9 mouse cellular contexts compared by ENCODE assay signal in genomic region chr5:125176370-125176766, GRCm38 (mm10). TPM values are rescaled to one million over a fixed set of nuclear protein-coding genes. Genes with fewer than 3 reads are reported as not detected.
DNase-seq lines count a peak whose midpoint lies in the region; ATAC-seq and TF ChIP-seq lines count a peak whose summit lies in the region.
"Had no signal": no experiment of that assay in that cellular context is flagged by ENCODE, and none has a peak within 500 bp of the region (broad histone marks: within the 10 kb centered on the region; RNA-seq: fewer than 3 reads in every experiment).

No protein-coding gene starts in this region.

- peak overlapping the region; percentile 85 for H3K4me3 ChIP-seq in intestine, embryonic 14.5 days (ENCODE audit: low read depth, low read length)
- no peak overlapping the region for H3K4me3 ChIP-seq in intestine, postnatal 0 days (ENCODE audit: low read depth, low read length)
- H3K4me3 ChIP-seq in embryonic facial prominence, embryonic 14.5 days (ENCODE audit: low read depth, low read length) = peak overlapping the region; percentile 87; the same call in 1 of the 2 replicates
- H3K4me3 ChIP-seq in hindbrain, embryonic 12.5 days = peak overlapping the region; percentile 89
- H3K4me3 ChIP-seq in midbrain, embryonic 13.5 days (replicated peaks) = peak overlapping the region; percentile 86

- H3K4me2 ChIP-seq in intestine, embryonic 14.5 days (ENCODE audit: low read length) = peak overlapping the region; percentile 87
- no peak overlapping the region for H3K4me2 ChIP-seq in intestine, postnatal 0 days (replicated peaks; ENCODE audit: low read depth)
- H3K4me2 ChIP-seq in embryonic facial prominence, embryonic 14.5 days (ENCODE audit: low read depth, low read length) = peak overlapping the region; percentile 76
- peak overlapping the region; percentile 70 for H3K4me2 ChIP-seq in hindbrain, embryonic 12.5 days (replicated peaks)
- peak overlapping the region; percentile 88 for H3K4me2 ChIP-seq in midbrain, embryonic 13.5 days (replicated peaks)

- no peaks in the 10 kb centered on the region for H3K9me3 ChIP-seq in intestine, embryonic 14.5 days (ENCODE audit: control insufficient read depth, low read length)
- no peaks in the 10 kb centered on the region for H3K9me3 ChIP-seq in intestine, postnatal 0 days (ENCODE audit: control insufficient read depth)
- no peaks in the 10 kb centered on the region for H3K9me3 ChIP-seq in embryonic facial prominence, embryonic 14.5 days (ENCODE audit: control insufficient read depth, low read length)
- no peaks in the 10 kb centered on the region for H3K9me3 ChIP-seq in hindbrain, embryonic 12.5 days (replicated peaks)
- H3K9me3 ChIP-seq in midbrain, embryonic 13.5 days = no peaks in the 10 kb centered on the region

- no peak overlapping the region for H3K27ac ChIP-seq in intestine, embryonic 14.5 days (ENCODE audit: low read depth)
- no peak overlapping the region for H3K27ac ChIP-seq in intestine, postnatal 0 days (ENCODE audit: low read depth, low read length)
- no peak overlapping the region for H3K27ac ChIP-seq in embryonic facial prominence, embryonic 14.5 days (replicated peaks; ENCODE audit: low read depth, low read length)
- H3K27ac ChIP-seq in hindbrain, embryonic 12.5 days = peak overlapping the region; percentile 91
- peak overlapping the region; percentile 94 for H3K27ac ChIP-seq in midbrain, embryonic 13.5 days

- H3K36me3 ChIP-seq in intestine, embryonic 14.5 days (ENCODE audit: control insufficient read depth, insufficient read depth, low read length) = no peaks in the 10 kb centered on the region
- H3K36me3 ChIP-seq in intestine, postnatal 0 days (ENCODE audit: control insufficient read depth, insufficient read depth) = no peaks in the 10 kb centered on the region
- H3K36me3 ChIP-seq in embryonic facial prominence, embryonic 14.5 days (ENCODE audit: control insufficient read depth, insufficient read depth, low read length) = no peaks in the 10 kb centered on the region
- H3K36me3 ChIP-seq in hindbrain, embryonic 12.5 days = no peaks in the 10 kb centered on the region
- H3K36me3 ChIP-seq in midbrain, embryonic 13.5 days = no peaks in the 10 kb centered on the region
- H3K36me3 ChIP-seq: G1E had no signal

- no peak for TF ChIP-seq CTCF in intestine, postnatal 0 days (IDR thresholded peaks at IDR 0.05; ENCODE audit: low read depth)

- H3K4me1 ChIP-seq in intestine, embryonic 14.5 days (replicated peaks; ENCODE audit: control insufficient read depth, insufficient read depth, low read length) = peaks cover 67% of the 10 kb centered on the region
- no peaks in the 10 kb centered on the region for H3K4me1 ChIP-seq in intestine, postnatal 0 days (replicated peaks; ENCODE audit: control insufficient read depth, insufficient read depth, low read length)
- peaks cover 50% of the 10 kb centered on the region for H3K4me1 ChIP-seq in embryonic facial prominence, embryonic 14.5 days (ENCODE audit: control insufficient read depth, insufficient read depth, low read length)
- peaks cover 69% of the 10 kb centered on the region for H3K4me1 ChIP-seq in hindbrain, embryonic 12.5 days
- peaks cover 78% of the 10 kb centered on the region for H3K4me1 ChIP-seq in midbrain, embryonic 13.5 days (replicated peaks)

- 35% methylated on average over 5 of the region's 5 CpGs for WGBS in intestine, embryonic 14.5 days
- WGBS in intestine, postnatal 0 days = 45% methylated on average over 5 of the region's 5 CpGs
- WGBS in embryonic facial prominence, embryonic 14.5 days = 27% methylated on average over 5 of the region's 5 CpGs
- 8% methylated on average over 5 of the region's 5 CpGs for WGBS in hindbrain, embryonic 12.5 days
- WGBS in midbrain, embryonic 13.5 days = 19% methylated on average over 5 of the region's 5 CpGs

- no peaks in the 10 kb centered on the region for H3K27me3 ChIP-seq in intestine, embryonic 14.5 days (replicated peaks; ENCODE audit: control insufficient read depth, insufficient read depth, low read length)
- no peaks in the 10 kb centered on the region for H3K27me3 ChIP-seq in intestine, postnatal 0 days (replicated peaks; ENCODE audit: control insufficient read depth, insufficient read depth, low read length)
- H3K27me3 ChIP-seq in embryonic facial prominence, embryonic 14.5 days (replicated peaks; ENCODE audit: control insufficient read depth, insufficient read depth, low read length) = no peaks in the 10 kb centered on the region
- H3K27me3 ChIP-seq in hindbrain, embryonic 12.5 days = no peaks in the 10 kb centered on the region
- no peaks in the 10 kb centered on the region for H3K27me3 ChIP-seq in midbrain, embryonic 13.5 days

- DNase-seq in intestine, embryonic 14.5 days (ENCODE audit: low spot score) = no peak
- no peak for DNase-seq in embryonic facial prominence, embryonic 14.5 days (ENCODE audit: low spot score)
- no peak for DNase-seq in frontal cortex, postnatal 36 days (ENCODE audit: low spot score in 2 of 2)
- DNase-seq in urinary bladder, postnatal 25 days (ENCODE audit: low spot score) = no peak
- no peak for DNase-seq in gastrocnemius, adult 18-20 months (ENCODE audit: low spot score)

- no peak overlapping the region for H3K9ac ChIP-seq in intestine, embryonic 14.5 days (ENCODE audit: low read length)
- H3K9ac ChIP-seq in intestine, postnatal 0 days (ENCODE audit: low read depth, low read length) = no peak overlapping the region
- peak overlapping the region; percentile 92; the same call in 1 of the 2 replicates for H3K9ac ChIP-seq in embryonic facial prominence, embryonic 14.5 days (ENCODE audit: low read depth, low read length)
- H3K9ac ChIP-seq in hindbrain, embryonic 12.5 days = peak overlapping the region; percentile 96
- H3K9ac ChIP-seq in midbrain, embryonic 13.5 days (replicated peaks) = peak overlapping the region; percentile 94

- no peak for ATAC-seq in intestine, embryonic 14.5 days (replicated peaks; ENCODE audit: low FRiP score, low TSS enrichment, low read depth)
- no peak for ATAC-seq in intestine, postnatal 0 days
- no peak for ATAC-seq in embryonic facial prominence, embryonic 14.5 days (ENCODE audit: low read depth)
- no peak for ATAC-seq in hindbrain, embryonic 12.5 days (ENCODE audit: low FRiP score)
- no peak for ATAC-seq in midbrain, embryonic 13.5 days

RNA-seq across cellular contexts. Expression of gene Ncor2, which starts 2.7 kb away (rescaled TPM):
- 26.1 and 27.5 TPM in 2 replicates for polyA plus RNA-seq in intestine, embryonic 14.5 days (2014; fragmentation: Nextera tagmentation; extraction: Ambion mirVana)
- 7.1 and 7.6 TPM in 2 replicates for polyA plus RNA-seq in intestine, postnatal 0 days (2015; fragmentation: Nextera tagmentation; extraction: Ambion mirVana)
- 34.9 and 37.3 TPM in 2 replicates for polyA plus RNA-seq in embryonic facial prominence, embryonic 14.5 days (2014; fragmentation: Nextera tagmentation; extraction: Ambion mirVana)
- 30.2 and 31.0 TPM in 2 replicates for polyA plus RNA-seq in hindbrain, embryonic 12.5 days (2016; fragmentation: Nextera tagmentation; extraction: Ambion mirVana)
- 20.2 and 22.6 TPM in 2 replicates for polyA plus RNA-seq in midbrain, embryonic 13.5 days (2015; fragmentation: Nextera tagmentation; extraction: Ambion mirVana)
- 100 to 1,000 TPM; 118 to 134 TPM for total RNA-seq in gastrocnemius, adult 18-20 months (2021)
- total RNA-seq: G1E had no signal

Comparison
In these comparisons a context has a peak if more than half of its experiments do, and no peak if none do; other contexts are left out.
1. H3K27ac ChIP-seq: peak in hindbrain, embryonic 12.5 days (single experiment) and midbrain, embryonic 13.5 days (single experiment); none in intestine, embryonic 14.5 days (single experiment), intestine, postnatal 0 days (single experiment) and embryonic facial prominence, embryonic 14.5 days (single experiment).
2. H3K9ac ChIP-seq: peak in embryonic facial prominence, embryonic 14.5 days (single experiment), hindbrain, embryonic 12.5 days (single experiment) and midbrain, embryonic 13.5 days (single experiment); none in intestine, embryonic 14.5 days (single experiment) and intestine, postnatal 0 days (single experiment).